In genomic region chr2:90579728-90580235, GRCm38 (mm10) we compare ENCODE assay signal across 8 mouse cellular contexts. TPM values are rescaled to one million over a fixed set of nuclear protein-coding genes. Genes with fewer than 3 reads are reported as not detected.
A peak's percentile ranks its signal among the peaks of the same experiment; 100 is the strongest.
DNase-seq lines count a peak whose midpoint lies in the region; ATAC-seq and TF ChIP-seq lines count a peak whose summit lies in the region.

No protein-coding gene starts in this region.

- H3K27me3 ChIP-seq in erythroblast, embryonic 14.5 days (ENCODE audit: control insufficient read depth): peaks cover 33% of the 10 kb centered on the region
- no peaks in the 10 kb centered on the region for H3K27me3 ChIP-seq in spleen, adult 2 months (ENCODE audit: control insufficient read depth, insufficient read depth, low read length)

- ATAC-seq in megakaryocyte, adult 5-6 weeks (ENCODE audit: poor library complexity, severe bottlenecking): peak; percentile 37

- H3K9me3 ChIP-seq in erythroblast, embryonic 14.5 days (ENCODE audit: control insufficient read depth, low read length): no peaks in the 10 kb centered on the region

- H3K27ac ChIP-seq in bone marrow macrophage, adult 2 months (ENCODE audit: insufficient read depth, low read depth, low read length): peak overlapping the region; percentile 96
- peak overlapping the region; percentile 93 for H3K27ac ChIP-seq in spleen, adult 2 months (ENCODE audit: insufficient read depth, low read length)

- peak; percentile 96 for DNase-seq in heart, adult 11 months
- DNase-seq in heart, adult 8-10 months (ENCODE audit: low spot score): no peak
- DNase-seq in heart, postnatal 14 days: peak; percentile 66 to 75
- peak; percentile 80 to 87 for DNase-seq in kidney, postnatal 4 days
- DNase-seq in spleen, adult 2 months (ENCODE audit: low read depth in 1 of 2, low spot score in 2 of 2): no peak

- intact Hi-C loops in heart, postnatal 14 days (cut with DNase I): loop anchor here (2.0 to 5.0 kb wide), 2 partner anchors 98 to 105 kb away; partner anchors contain the start of gene Nup160

- under 1% methylated on average over 44 of the region's 44 CpGs for WGBS in spleen, adult 2 months

- TF ChIP-seq CTCF in bone marrow macrophage, adult 2 months (IDR thresholded peaks at IDR 0.05; ENCODE audit: low read depth, low read length): no peak
- no peak for TF ChIP-seq CTCF in spleen, adult 2 months (IDR thresholded peaks at IDR 0.05; ENCODE audit: extremely low read depth, insufficient read depth, insufficient read length, insufficient replicate concordance)

- no peak for TF ChIP-seq POLR2A in bone marrow macrophage, adult 2 months (IDR thresholded peaks at IDR 0.05; ENCODE audit: borderline replicate concordance, low read depth, low read length)
- no peak for TF ChIP-seq POLR2A in spleen, adult 2 months (IDR thresholded peaks at IDR 0.05; ENCODE audit: low read depth, low read length)

- no peaks in the 10 kb centered on the region for H3K36me3 ChIP-seq in erythroblast, embryonic 14.5 days (ENCODE audit: control insufficient read depth)
- H3K36me3 ChIP-seq in spleen, adult 2 months (ENCODE audit: control insufficient read depth, insufficient read depth, low read length): no peaks in the 10 kb centered on the region

- H3K4me3 ChIP-seq in bone marrow macrophage, adult 2 months (ENCODE audit: insufficient read depth, low read length): peak overlapping the region; percentile 98
- peak overlapping the region; percentile 87 for H3K4me3 ChIP-seq in erythroblast, embryonic 14.5 days (replicated peaks)
- peak overlapping the region; percentile 83 for H3K4me3 ChIP-seq in spleen, adult 2 months (ENCODE audit: extremely low read depth, insufficient read depth, insufficient read length)

- peaks cover 42% of the 10 kb centered on the region for H3K4me1 ChIP-seq in bone marrow macrophage, adult 2 months (ENCODE audit: control insufficient read depth, insufficient read depth, low read length)
- peaks cover 60% of the 10 kb centered on the region for H3K4me1 ChIP-seq in erythroblast, embryonic 14.5 days (ENCODE audit: control insufficient read depth)
- H3K4me1 ChIP-seq in spleen, adult 2 months (ENCODE audit: control insufficient read depth, insufficient read depth, insufficient read length): peaks cover 25% of the 10 kb centered on the region

RNA-seq across cellular contexts. Expression of gene Ptprj, which starts 0.7 kb away (rescaled TPM):
- 1 to 10 TPM; 6.0 to 7.3 (median 7.0) TPM for total RNA-seq in heart, adult 8-10 months (2022)
- 204 and 241 TPM in 2 replicates for polyA plus RNA-seq in bone marrow macrophage, adult 2 months (2012; ENCODE audit: insufficient read depth, insufficient read length, missing spikeins)
- polyA plus RNA-seq in erythroblast, embryonic 14.5 days (2012): 0.01 TPM in 1 of 2 replicates, not detected in the other
- 1 to 10 TPM; 9.0 to 9.1 TPM for total RNA-seq in heart, postnatal 14 days (2021)
- total RNA-seq in megakaryocyte, adult 5-6 weeks (2015): 103 and 104 TPM in 2 replicates
- 94.7 and 107 TPM in 2 replicates for total RNA-seq in megakaryocyte, adult 5-6 weeks (2017)
- 21.0 and 21.9 TPM in 2 replicates for polyA plus RNA-seq in spleen, adult 2 months (2012; rRNA removed)

Comparison
In these comparisons a context has a peak if more than half of its experiments do, and no peak if none do; other contexts are left out.
1. DNase-seq: peak in heart, adult 11 months (single experiment), heart, postnatal 14 days (2 of 2) and kidney, postnatal 4 days (2 of 2); none in heart, adult 8-10 months (single experiment) and spleen, adult 2 months (0 of 2).
2. RNA of gene Ptprj, which starts 0.7 kb away (total RNA-seq): 94.7 to 107 TPM in megakaryocyte, adult 5-6 weeks; 9.0 to 9.1 TPM in heart, postnatal 14 days and 6.0 to 7.3 TPM in heart, adult 8-10 months; every median in the first group is over 4 times any median in the second.
3. Peak in every context shown above with its lines, with median percentiles within 50 percentile points of each other: H3K4me3 ChIP-seq.